Mouse (Mus musculus) layer of hippocampus, adult 2 months (tissue): ENCODE measurements around the gene Ddx6. TPM values are rescaled to one million over a fixed set of nuclear protein-coding genes. Genes with fewer than 3 reads are reported as not detected.
"Not testable (repeated sequence)": the region's sequence is repeated elsewhere in the genome, so short reads cannot be mapped to it uniquely, and the experiment has no call there.

ENCODE experiments used
- DNase-seq, 2 experiments: peaks; one replicate each; pipeline ENCODE4 v3.0.0; 2022; ENCODE audit warnings: low spot score in 2 of 2
- H3K27ac ChIP-seq: fragments of 200-600 bp; 2 replicates; pipeline ENCODE4 v1.8.1; 2022
- H3K4me3 ChIP-seq: fragments of 200-600 bp; 2 replicates; pipeline ENCODE4 v1.8.1; 2022; ENCODE audit warnings: mild to moderate bottlenecking
- CTCF ChIP-seq: fragments of 200-600 bp; conservative IDR thresholded peaks from 2 replicates; pipeline ENCODE4 v1.8.1; 2022; ENCODE audit warnings: antibody characterized with exemption, mild to moderate bottlenecking, moderate library complexity
- long read RNA-seq, 2 experiments: library from polyadenylated mRNA; stranded (forward); transcript quantifications; one replicate each; pipeline ENCODE4 v2.0.0; 2021; ENCODE audit warnings: borderline mapping rate in 2 of 2
- total RNA-seq, 2 experiments: library from RNA; stranded (reverse); gene quantifications; 2 replicates each; pipeline ENCODE4 v1.2.3; 2021

The Ddx6 gene
- 100 to 1,000 TPM; 132 to 135 TPM for total RNA-seq
- long read RNA-seq, experiment 1, partial matches to known transcripts: 0 of 26 reads
- long read RNA-seq, experiment 1, other reads (novel, unspliced or antisense): 26 of 26 reads
- long read RNA-seq, experiment 2, partial matches to known transcripts: 0 of 22 reads
- long read RNA-seq, experiment 2, other reads (novel, unspliced or antisense): 22 of 22 reads

GRCm38 (mm10) chr9:44604779-44605615 lies at the start of gene Ddx6:
Ddx6 (plus strand) TSS chr9:44604892.
- H3K4me3 ChIP-seq: peak within 1 kb of the TSS; percentile 80
- H3K27ac ChIP-seq: peak within 1 kb of the TSS; percentile 99
- TF ChIP-seq CTCF: no peak
- peak; percentile 45 to 64 for DNase-seq

- H3K27ac ChIP-seq: no peak within 1 kb of the TSS
- TF ChIP-seq CTCF: no peak
Measured at GRCm38 (mm10) chr9:44561597-44561996, 43.1 kb upstream of the Ddx6 start, which contains the start of gene Cxcr5. Cxcr5 (minus strand) TSS chr9:44561877.

DNA sequence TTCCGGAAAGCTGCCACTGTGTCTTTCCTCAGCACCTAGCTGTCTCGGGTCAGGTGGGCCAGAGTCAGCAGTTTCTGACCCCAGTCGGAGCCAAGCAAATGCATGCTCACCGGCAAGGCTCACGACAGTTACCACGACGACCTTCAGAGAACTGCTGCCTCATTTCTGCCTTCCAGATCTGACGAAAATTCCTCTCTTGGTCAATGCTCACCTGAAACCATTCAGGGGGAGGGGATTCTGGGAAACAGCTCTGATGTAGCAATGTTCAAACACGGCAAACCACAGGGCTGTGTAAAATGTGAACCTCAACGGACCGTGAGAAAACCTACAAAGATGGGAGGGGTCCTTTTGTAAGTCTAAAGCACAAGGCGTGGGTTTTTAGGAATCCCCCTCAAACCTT lies 41.8 kb upstream of the Ddx6 start:
- TF ChIP-seq CTCF: no peak
- no peak overlapping the region for H3K4me3 ChIP-seq
- DNase-seq: no peak
- H3K27ac ChIP-seq: no peak overlapping the region

More at GRCm38 (mm10) chr9:44561597-44561996, 43.1 kb upstream of the Ddx6 start, which contains the start of gene Cxcr5:
- no peak for DNase-seq
- no peak within 1 kb of the TSS for H3K4me3 ChIP-seq

- no peak for DNase-seq
Measured at GRCm38 (mm10) chr9:44565367-44565766, 39.3 kb upstream of the Ddx6 start.

GRCm38 (mm10) chr9:44567338-44568082 lies 37.2 kb upstream of the Ddx6 start:
- Histone ChIP-seq H3K27ac (no peak overlapping the region), H3K4me3 (no peak overlapping the region)
- no peak for DNase-seq
- no peak for TF ChIP-seq CTCF

More at GRCm38 (mm10) chr9:44565367-44565766, 39.3 kb upstream of the Ddx6 start:
- Histone ChIP-seq H3K4me3 (no peak overlapping the region), H3K27ac (no peak overlapping the region)
- TF ChIP-seq CTCF: no peak

GRCm38 (mm10) chr9:44568083-44568455 lies 36.6 kb upstream of the Ddx6 start:
- TF ChIP-seq CTCF: no peak
- no peak for DNase-seq

DNA sequence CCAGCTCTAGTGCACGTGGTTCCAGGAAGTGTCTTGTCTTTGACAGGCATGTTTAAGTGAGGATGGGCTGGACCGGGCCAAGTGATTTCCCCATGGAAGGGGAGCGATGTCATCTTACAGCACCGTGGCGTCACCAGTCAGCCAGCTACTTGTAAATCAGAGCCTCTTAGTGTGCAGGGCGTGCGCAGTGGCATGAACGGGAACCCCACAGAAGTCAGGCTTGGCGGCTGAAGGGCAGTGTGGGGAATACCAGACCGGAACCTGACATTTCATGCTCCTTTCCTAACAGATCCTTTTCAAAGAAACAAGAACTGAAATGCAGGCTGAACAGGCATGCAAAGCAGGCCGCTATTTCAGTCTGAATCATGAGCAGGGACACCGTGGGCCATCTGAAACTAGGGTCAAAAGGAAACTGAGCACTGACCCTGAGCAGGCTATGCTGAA lies 33.7 kb upstream of the Ddx6 start:
- Histone ChIP-seq H3K4me3 (no peak overlapping the region), H3K27ac (no peak overlapping the region)
- no peak for DNase-seq
- TF ChIP-seq CTCF: no peak

More at GRCm38 (mm10) chr9:44568083-44568455, 36.6 kb upstream of the Ddx6 start:
- H3K27ac ChIP-seq: no peak overlapping the region
- H3K4me3 ChIP-seq: no peak overlapping the region

- H3K27ac ChIP-seq: no peak overlapping the region
- no peak for TF ChIP-seq CTCF
- no peak for DNase-seq
- no peak overlapping the region for H3K4me3 ChIP-seq
Measured at GRCm38 (mm10) chr9:44573306-44573705, 31.4 kb upstream of the Ddx6 start.

DNA sequence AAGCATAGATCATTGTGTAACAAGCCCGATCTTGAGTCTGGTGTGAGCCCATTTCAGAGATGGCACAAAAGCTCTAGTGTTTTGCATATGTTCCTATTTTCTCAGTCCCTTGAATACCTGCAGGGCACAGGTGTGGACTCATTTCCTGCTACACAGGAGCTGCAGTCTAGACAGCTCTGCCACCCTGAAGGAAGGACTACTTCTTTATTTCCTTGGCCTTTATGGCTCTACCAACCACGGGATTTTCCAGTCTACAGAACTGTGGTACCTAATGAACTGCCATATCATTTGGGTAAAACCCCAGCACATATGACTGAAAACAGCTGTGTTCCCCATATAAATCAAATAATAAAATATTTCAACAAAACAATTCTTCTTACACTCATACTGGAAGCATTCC lies 29.6 kb upstream of the Ddx6 start:
- H3K27ac ChIP-seq: no peak overlapping the region
- H3K4me3 ChIP-seq: no peak overlapping the region
- no peak for TF ChIP-seq CTCF
- DNase-seq: no peak

DNA sequence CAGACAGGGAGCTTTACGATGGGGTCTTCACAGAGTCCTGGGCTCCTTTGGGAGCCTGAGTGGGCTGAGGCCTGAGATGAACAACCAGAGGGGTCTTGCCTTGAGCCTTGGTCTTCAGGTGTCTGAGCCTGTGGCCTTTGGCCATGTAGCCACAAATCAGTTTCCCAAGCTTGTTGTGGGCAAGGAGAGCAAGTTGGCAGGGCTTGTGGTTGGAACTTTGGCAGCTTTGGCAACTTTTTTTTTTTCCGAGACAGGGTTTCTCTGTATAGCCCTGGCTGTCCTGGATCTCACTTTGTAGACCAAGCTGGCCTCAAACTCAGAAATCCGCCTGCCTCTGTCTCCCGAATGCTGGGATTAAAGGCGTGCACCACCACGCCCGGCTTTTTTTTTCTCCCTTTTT lies 28.6 kb upstream of the Ddx6 start:
- DNase-seq, H3K27ac ChIP-seq, H3K4me3 ChIP-seq: not testable (repeated sequence)

DNA sequence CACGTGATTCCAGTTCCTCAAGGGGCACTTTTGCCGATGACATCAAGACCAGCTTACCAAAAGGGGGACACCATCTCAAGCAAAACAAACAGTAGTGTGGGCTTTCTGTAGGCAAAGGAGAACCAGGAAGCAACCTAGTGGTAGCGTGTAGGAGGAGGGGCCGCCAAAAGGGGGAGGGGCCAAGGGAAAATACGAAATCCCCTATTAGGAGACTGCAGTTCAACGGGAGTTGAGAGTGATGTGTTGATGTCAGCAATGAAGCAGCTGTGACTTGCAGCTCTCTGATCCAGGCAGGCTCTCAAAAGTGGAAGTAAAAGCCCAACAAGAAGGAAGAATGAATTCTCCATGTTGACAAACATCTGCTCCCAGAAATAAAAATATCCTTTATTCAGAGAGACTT lies 25.3 kb upstream of the Ddx6 start:
- Histone ChIP-seq H3K27ac (no peak overlapping the region), H3K4me3 (no peak overlapping the region)
- TF ChIP-seq CTCF: no peak
- no peak for DNase-seq

- no peak for DNase-seq
- Histone ChIP-seq H3K4me3 (no peak overlapping the region), H3K27ac (no peak overlapping the region)
- no peak for TF ChIP-seq CTCF
Measured at GRCm38 (mm10) chr9:44580085-44580484, 24.6 kb upstream of the Ddx6 start.

- no peak for DNase-seq
- Histone ChIP-seq H3K27ac (no peak overlapping the region), H3K4me3 (no peak overlapping the region)
- no peak for TF ChIP-seq CTCF
Measured at GRCm38 (mm10) chr9:44581423-44581822, 23.3 kb upstream of the Ddx6 start.
